Mouse (Mus musculus) heart, embryonic 11.5 days (tissue): Measurements from ENCODE around the gene Neil1. TPM values are rescaled to one million over a fixed set of nuclear protein-coding genes. Genes with fewer than 3 reads are reported as not detected.

ENCODE experiments used
- ATAC-seq: fragments of 200-750 bp; cut with Nextera tagmentation; replicated peaks from 2 replicates; pipeline ENCODE4 v1.8.0; 2017; ENCODE audit warnings: moderate library complexity; ENCODE audit not compliant: insufficient number of reproducible peaks, low FRiP score, low TSS enrichment
- H3K27ac ChIP-seq: fragments of 300-500 bp; sonication (generic); 2 replicates; pipeline ENCODE4 v1.5.1; 2014; ENCODE audit warnings: mild to moderate bottlenecking, low read depth, low read length
- H3K27me3 ChIP-seq: fragments of 300-500 bp; sonication (generic); 2 replicates; pipeline ENCODE4 v1.6.1; 2014; ENCODE audit warnings: mild to moderate bottlenecking, low read length, mixed read lengths; ENCODE audit not compliant: control insufficient read depth, insufficient read depth
- H3K36me3 ChIP-seq: fragments of 300-500 bp; sonication (generic); 2 replicates; pipeline ENCODE4 v1.6.1; 2014; ENCODE audit warnings: mild to moderate bottlenecking, low read length, moderate library complexity, mixed read lengths; ENCODE audit not compliant: control insufficient read depth, insufficient read depth
- H3K4me1 ChIP-seq: fragments of 300-500 bp; sonication (generic); 2 replicates; pipeline ENCODE4 v1.6.1; 2014; ENCODE audit warnings: low read length; ENCODE audit not compliant: control insufficient read depth, insufficient read depth
- H3K4me2 ChIP-seq: fragments of 300-500 bp; sonication (generic); 2 replicates; pipeline ENCODE4 v1.6.1; 2014; ENCODE audit warnings: mild to moderate bottlenecking, moderate library complexity
- H3K4me3 ChIP-seq: fragments of 300-500 bp; sonication (generic); 2 replicates; pipeline ENCODE4 v1.5.1; 2014; ENCODE audit warnings: low read depth, low read length
- H3K9ac ChIP-seq: fragments of 300-500 bp; sonication (generic); 2 replicates; pipeline ENCODE4 v1.6.1; 2014; ENCODE audit warnings: mild to moderate bottlenecking, low read depth, low read length, moderate library complexity
- H3K9me3 ChIP-seq: fragments of 300-500 bp; sonication (generic); replicated peaks from 2 replicates; pipeline ENCODE4 v1.6.1; 2016; ENCODE audit warnings: low read length; ENCODE audit not compliant: control insufficient read depth
- WGBS: fragments of 180-500 bp; shearing (Covaris S2); extraction: QIAGEN DNeasy Blood & Tissue Kit; methylation state at CpG from one replicate; pipeline ENCODE4 v1.1.7; 2014; ENCODE audit not compliant: insufficient replicate concordance; 5-methylcytosine and 5-hydroxymethylcytosine counted together
- polyA plus RNA-seq: library from polyadenylated mRNA; unstranded; fragments of >200 nt; fragmentation: Nextera tagmentation; extraction: Ambion mirVana; gene quantifications from 2 replicates; pipeline ENCODE4 v1.2.1, GENCODE M21; 2014

The Neil1 gene
- polyA plus RNA-seq, 1 experiment from 2014 or later = 4.4 TPM

DNA sequence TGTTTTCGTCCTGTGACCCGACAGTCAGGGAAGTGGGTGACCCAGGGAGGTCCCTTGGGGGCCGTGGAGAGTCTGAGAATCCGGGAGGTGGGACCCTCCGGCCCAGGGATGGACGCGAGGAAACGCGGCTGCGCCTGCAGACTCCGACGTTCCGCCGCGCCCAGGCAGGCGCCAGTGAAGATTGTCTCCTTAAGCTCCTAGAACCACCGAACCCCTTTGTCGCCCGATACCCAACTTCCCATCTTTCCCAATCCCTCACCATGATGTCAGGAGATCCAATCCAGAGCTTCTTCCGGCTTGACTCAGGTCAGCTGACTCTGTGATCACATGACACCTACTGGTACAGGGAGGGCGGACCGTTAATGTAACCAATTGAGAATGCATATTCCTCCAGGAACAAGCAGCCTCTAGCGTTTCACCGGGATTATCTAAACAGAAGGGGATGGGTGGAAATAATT, 9.9 kb upstream of the Neil1 start, which contains the start of gene Commd4:
TSS of gene Commd4 (minus strand) at position 319 of the 458 bp plus-strand sequence.
- under 1% methylated on average over 24 of the region's 24 CpGs for WGBS
- Histone ChIP-seq H3K9me3 (no peaks in the 10 kb centered on the region), H3K27me3 (no peaks in the 10 kb centered on the region), H3K4me2 (peak within 1 kb of the TSS; percentile 76), H3K36me3 (no peaks in the 10 kb centered on the region), H3K27ac (0 out of 2 replicates have a peak within 1 kb of the TSS, but pooled peaks have one; percentile 29), H3K4me3 (peak within 1 kb of the TSS; percentile 88), H3K4me1 (peaks cover 6% of the 10 kb centered on the region; the same call in 1 of the 2 replicates), H3K9ac (peak within 1 kb of the TSS; percentile 76)
- peak; percentile 80 for ATAC-seq

DNA sequence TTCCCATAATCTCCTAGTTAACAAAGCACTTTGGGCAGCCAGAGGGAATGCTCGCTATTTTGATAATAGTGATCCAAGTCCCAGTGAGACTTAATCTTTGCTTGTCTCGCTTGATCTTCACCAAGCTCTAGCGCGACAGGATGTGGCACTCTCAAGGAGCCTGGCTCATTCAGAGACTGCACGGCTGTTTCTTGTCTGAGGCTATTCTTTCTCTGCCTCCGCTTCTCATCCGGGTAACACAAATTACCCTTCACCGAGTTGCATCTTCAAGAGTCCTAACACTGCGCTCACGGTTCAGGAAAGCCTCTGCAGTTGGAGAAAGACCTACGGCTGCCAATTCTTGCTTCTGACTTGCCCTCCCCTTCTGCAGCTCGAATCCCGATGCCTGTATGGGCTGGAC, 9.4 kb upstream of the Neil1 start:
- Histone ChIP-seq H3K9ac (peak overlapping the region; percentile 76), H3K36me3 (no peaks in the 10 kb centered on the region), H3K9me3 (no peaks in the 10 kb centered on the region), H3K4me2 (peak overlapping the region; percentile 76), H3K4me1 (peaks cover 6% of the 10 kb centered on the region; the same call in 1 of the 2 replicates), H3K4me3 (peak overlapping the region; percentile 88), H3K27ac (no peak overlapping the region), H3K27me3 (no peaks in the 10 kb centered on the region)
- ATAC-seq = no peak
- 27% methylated on average over 13 of the region's 13 CpGs for WGBS

DNA sequence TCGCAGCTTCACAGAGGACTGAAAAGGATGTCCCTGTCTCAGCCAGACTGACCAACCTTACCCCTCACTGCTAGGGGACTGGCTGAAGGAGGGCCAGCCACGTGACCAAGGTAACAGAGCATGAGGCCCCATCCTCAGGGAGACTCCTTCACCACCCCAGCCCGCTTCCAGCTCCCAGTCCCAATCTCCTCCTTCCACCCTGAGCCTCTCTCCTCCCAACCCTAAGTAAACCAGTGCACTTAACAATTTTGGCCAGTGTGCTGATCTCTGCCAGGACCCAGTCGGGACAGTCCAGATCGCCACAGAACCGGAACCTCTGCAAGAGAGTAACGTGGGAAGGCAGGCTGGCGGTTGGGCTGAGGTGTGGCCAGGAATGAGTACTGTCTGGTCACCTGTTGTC, 8.7 kb upstream of the Neil1 start:
- peaks cover 6% of the 10 kb centered on the region; the same call in 1 of the 2 replicates for H3K4me1 ChIP-seq
- 81% methylated on average over 8 of the region's 8 CpGs for WGBS

DNA sequence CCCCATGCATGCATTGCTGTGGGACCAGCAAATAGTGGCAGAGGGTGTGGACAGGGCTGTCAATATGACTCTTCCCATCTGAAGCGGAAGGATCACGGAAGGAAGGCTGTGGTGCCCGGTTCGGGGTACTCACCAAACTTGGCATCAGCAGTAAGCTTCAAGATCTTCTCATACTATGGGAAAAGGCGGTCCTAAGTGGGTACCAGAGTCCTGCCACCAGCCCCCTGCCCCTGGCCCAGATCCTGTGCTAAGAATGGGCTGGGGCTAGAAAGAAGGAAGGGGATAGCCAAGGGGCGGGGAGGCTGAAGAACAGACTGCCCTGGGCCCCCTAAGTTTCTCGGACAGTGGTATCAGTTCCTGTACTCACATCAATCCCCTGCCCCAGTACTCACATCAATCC, 8.3 kb upstream of the Neil1 start:
- Histone ChIP-seq H3K4me1 (peaks cover 6% of the 10 kb centered on the region; the same call in 1 of the 2 replicates), H3K27ac (no peak overlapping the region), H3K9ac (no peak overlapping the region), H3K9me3 (no peaks in the 10 kb centered on the region), H3K4me2 (no peak overlapping the region), H3K36me3 (no peaks in the 10 kb centered on the region), H3K27me3 (no peaks in the 10 kb centered on the region), H3K4me3 (no peak overlapping the region)
- no peak for ATAC-seq
- 80% methylated on average over 7 of the region's 7 CpGs for WGBS

More for the DNA sequence above, 8.7 kb upstream of the Neil1 start:
- H3K9me3 ChIP-seq = no peaks in the 10 kb centered on the region
- no peaks in the 10 kb centered on the region for H3K36me3 ChIP-seq
- no peak overlapping the region for H3K4me2 ChIP-seq
- ATAC-seq = no peak
- H3K9ac ChIP-seq = no peak overlapping the region
- H3K4me3 ChIP-seq = no peak overlapping the region
- H3K27ac ChIP-seq = no peak overlapping the region
- H3K27me3 ChIP-seq = no peaks in the 10 kb centered on the region

DNA sequence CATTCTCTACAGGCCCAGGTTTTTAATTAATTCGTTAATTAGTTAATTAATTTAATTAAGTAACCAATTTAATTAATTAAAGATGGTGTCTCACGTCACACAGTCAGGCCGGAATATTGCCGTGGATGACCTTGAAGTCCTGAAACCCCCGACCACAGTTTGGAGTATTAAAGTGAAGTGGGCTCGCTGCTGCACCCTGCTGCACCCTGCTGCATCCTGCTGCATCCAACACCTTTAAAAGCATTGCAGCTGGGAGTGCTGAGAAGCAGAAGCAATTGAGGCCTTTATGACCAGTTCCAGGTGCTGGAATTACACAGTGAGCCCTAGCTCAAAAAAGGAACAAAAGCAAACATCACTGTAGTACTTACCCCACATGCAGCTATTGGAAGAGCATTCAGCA, 4.2 kb upstream of the Neil1 start:
- Histone ChIP-seq H3K4me1 (peaks cover 4% of the 10 kb centered on the region; the same call in 1 of the 2 replicates), H3K36me3 (no peaks in the 10 kb centered on the region), H3K27me3 (no peaks in the 10 kb centered on the region), H3K4me2 (no peak overlapping the region), H3K9ac (no peak overlapping the region), H3K27ac (no peak overlapping the region), H3K9me3 (no peaks in the 10 kb centered on the region), H3K4me3 (no peak overlapping the region)
- ATAC-seq = no peak
- 49% methylated on average over 6 of the region's 6 CpGs for WGBS

DNA sequence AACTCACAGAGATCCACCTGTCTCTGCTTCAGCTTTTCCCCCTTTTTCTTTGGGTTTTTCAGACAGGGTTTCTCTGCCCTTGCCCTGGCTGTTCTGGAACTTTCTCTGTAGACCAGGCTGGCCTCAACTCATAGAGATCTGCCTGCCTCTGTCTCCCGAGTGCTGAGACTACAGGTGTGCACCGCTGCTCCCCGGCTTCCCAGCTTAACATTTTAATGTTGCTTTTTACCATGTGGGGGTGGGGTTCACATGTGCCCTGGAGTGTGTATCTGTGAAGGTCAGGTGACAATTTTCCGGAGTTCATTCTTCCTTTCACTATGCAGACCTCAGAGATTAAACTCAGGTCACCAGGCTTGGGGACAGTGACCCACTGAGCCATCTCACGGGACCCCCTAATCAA, 2.1 kb upstream of the Neil1 start:
- Histone ChIP-seq H3K27ac (no peak overlapping the region), H3K9me3 (no peaks in the 10 kb centered on the region), H3K27me3 (no peaks in the 10 kb centered on the region), H3K4me3 (no peak overlapping the region), H3K4me1 (peaks cover 4% of the 10 kb centered on the region; the same call in 1 of the 2 replicates), H3K4me2 (no peak overlapping the region), H3K36me3 (no peaks in the 10 kb centered on the region), H3K9ac (no peak overlapping the region)
- 73% methylated on average over 5 of the region's 5 CpGs for WGBS
- ATAC-seq = no peak

DNA sequence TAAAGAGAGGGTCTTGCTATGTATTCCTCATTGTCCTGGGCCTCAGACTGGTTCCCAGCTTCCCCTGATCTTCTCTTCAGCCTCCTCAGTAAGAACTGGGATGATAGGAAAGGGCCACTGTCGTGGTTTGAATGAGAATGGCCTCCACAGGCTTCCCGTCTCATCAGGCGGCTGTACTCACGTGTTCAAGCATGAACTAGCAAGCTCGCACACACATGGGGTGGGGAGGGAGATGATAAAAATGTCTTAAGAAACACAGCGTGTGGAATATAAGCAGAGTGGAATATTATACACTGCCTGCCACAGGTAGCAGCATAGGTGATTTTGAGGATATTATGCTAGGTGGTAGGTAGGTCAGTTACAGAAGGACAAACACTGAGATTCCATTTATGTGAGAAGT, 916 bp upstream of the Neil1 start:
- Histone ChIP-seq H3K27me3 (no peaks in the 10 kb centered on the region), H3K9ac (no peak overlapping the region), H3K4me2 (peak overlapping the region; percentile 89), H3K4me3 (no peak overlapping the region), H3K9me3 (no peaks in the 10 kb centered on the region), H3K36me3 (no peaks in the 10 kb centered on the region), H3K4me1 (peaks cover 4% of the 10 kb centered on the region; the same call in 1 of the 2 replicates), H3K27ac (no peak overlapping the region)
- 76% methylated on average over 6 of the region's 6 CpGs for WGBS
- no peak for ATAC-seq

DNA sequence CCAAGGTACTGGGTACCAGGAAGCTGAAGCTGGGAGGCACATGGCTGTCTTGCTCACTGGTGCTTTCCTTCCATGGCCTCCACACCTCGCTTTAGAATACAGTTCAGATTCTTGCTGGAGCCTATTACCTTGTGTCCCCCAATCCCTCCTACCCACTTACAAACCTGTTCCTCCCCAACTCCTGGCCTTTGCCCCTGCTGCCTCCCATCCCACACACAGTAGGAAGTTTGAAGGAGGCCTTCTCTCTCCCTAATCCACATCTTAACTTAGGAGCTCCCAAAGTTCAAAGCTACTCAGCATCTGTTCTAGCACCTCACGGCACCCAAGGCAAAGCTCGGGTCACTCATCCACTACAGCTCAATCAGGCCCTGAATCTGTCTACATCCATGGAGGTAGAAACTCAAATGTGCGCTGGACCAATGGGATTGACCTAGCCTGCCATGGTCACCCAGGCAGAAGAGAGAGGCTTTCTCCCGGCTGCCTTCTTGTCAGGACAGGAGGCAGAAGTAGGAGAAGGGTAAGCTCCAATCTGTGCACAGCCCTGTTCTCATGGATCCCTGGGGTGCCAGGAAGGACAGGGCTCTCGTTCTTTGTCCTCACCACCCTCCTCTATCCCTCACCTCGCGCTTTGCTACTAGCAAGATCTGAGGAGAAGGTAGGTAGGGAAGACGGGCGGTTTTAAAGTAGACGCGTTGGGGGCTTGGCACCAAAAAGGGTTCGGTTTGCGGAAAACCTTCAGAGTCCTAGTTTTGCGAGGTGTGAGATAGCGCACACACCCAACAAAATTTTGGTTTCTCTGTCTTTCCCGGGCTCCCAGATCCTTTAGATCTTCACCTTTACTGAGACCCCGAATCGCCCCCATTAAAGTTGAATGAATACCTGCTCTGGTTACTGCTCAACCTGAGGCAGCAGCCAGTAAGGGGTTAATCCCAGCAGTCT, 631 bp downstream of the Neil1 start:
- no peaks in the 10 kb centered on the region for H3K9me3 ChIP-seq
- H3K27ac ChIP-seq = peak overlapping the region; percentile 75
- peak overlapping the region; percentile 89 for H3K4me2 ChIP-seq
- no peak for ATAC-seq
- H3K27me3 ChIP-seq = no peaks in the 10 kb centered on the region
- peaks cover 4% of the 10 kb centered on the region; the same call in 1 of the 2 replicates for H3K4me1 ChIP-seq
- peak overlapping the region; percentile 82 for H3K9ac ChIP-seq
- 5% methylated on average over 19 of the region's 19 CpGs for WGBS
- H3K36me3 ChIP-seq = no peaks in the 10 kb centered on the region
- H3K4me3 ChIP-seq = peak overlapping the region; percentile 54
